Mouse (Mus musculus) erythroblast, adult 5-6 weeks (primary cell): Measurements from ENCODE around the gene Haus4. TPM values are rescaled to one million over a fixed set of nuclear protein-coding genes. Genes with fewer than 3 reads are reported as not detected.

Experiments used
- ATAC-seq: replicated peaks from 2 replicates; pipeline ENCODE4 v1.8.0; 2016; ENCODE audit warnings: moderate number of reproducible peaks, mild to moderate bottlenecking, moderate TSS enrichment, inconsistent platforms; ENCODE audit not compliant: poor library complexity, low FRiP score, severe bottlenecking
- total RNA-seq, 2 experiments: library from RNA; stranded (forward) in 1 of 2; stranded (reverse) in 1 of 2; fragments of 150-400 nt in 1 of 2; fragments of 200-764, 138-1000 nt in 1 of 2; gene quantifications; 2 replicates each; pipeline versions ENCODE4 v1.2.3 to v1.2.4; 2015 to 2017; ENCODE audit warnings: low replicate concordance in 2 of 2

The Haus4 gene
- total RNA-seq, 2 experiments from 2014 or later, result 30.6 to 42.9 TPM

DNA sequence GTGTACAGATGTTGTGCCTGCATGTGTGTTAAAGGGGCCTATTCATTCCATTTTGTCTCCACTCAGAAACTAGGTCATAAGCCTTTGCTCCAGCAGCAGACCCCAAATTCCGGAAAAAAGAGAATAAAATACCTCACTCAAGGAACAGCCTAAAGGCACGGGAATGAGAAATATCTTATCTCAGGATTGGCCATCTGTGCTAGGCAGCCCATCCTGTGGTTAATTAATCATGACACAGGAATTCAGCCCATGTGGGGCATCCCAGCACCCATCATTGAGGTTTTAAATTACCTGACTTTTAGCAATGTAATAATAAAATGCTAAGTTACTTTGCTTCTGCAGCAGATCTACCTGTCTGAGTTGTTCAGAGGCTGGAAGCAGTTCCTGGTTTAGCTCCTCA, 53.1 kb downstream of the Haus4 start:
- ATAC-seq, result no peak

DNA sequence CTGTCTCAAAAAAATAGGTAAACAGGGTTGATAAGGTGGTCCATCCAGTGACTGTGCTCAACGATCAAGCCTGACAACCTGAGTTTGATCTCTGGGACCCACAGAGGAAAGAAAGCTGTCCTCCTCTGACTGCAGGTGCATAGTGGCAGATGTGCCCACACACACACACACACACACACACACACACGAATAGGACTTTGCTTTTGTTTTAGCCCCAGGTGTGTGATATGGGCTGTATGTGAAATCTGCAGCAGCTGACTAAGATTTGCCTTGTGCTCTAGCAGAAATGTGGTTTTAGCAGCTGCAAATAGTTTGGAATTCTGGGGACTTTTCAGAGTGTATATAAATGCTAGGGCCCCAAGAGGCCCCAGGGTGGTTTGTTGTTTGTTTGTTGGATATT, 55.1 kb downstream of the Haus4 start:
- no peak for ATAC-seq

DNA sequence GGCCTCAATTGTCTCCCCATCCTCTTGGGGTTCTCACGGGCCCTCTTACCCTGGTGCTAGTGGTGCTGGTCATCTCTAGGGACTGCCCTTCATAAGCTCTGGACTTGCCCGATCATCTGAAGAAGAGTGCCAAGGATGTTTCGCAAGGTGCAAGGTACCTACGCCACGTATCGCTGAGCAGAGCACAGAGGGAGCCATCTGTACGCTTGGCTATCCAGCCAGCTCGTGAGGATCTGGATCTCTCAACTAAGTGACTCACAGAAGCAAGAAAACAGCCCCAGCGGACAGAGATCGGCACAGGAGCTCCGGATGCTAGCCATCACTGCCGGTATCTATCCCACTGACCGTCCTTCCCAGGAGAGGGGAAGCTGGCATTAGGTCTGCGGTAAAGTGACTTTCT, 57.7 kb downstream of the Haus4 start:
- ATAC-seq, result no peak

DNA sequence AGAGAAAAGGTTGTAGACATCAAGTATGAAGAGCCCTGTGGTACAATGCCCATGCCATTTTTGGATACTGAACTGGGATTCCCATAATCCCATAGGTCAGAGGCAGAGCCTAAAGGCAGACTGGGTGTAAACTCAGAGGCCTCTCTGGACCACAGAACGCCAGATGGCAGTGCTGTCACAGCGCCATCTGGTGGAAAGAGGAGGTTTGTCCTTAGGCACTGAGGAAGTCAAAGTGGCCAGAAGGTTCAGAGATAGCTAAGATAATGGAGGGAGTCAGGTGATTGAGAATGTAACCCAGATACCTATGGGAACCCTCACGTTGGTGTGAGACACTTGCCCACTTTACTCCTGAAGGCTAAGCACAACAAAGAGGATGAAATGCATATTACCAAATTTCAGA, 60.2 kb downstream of the Haus4 start:
- peak; percentile 87 for ATAC-seq

DNA sequence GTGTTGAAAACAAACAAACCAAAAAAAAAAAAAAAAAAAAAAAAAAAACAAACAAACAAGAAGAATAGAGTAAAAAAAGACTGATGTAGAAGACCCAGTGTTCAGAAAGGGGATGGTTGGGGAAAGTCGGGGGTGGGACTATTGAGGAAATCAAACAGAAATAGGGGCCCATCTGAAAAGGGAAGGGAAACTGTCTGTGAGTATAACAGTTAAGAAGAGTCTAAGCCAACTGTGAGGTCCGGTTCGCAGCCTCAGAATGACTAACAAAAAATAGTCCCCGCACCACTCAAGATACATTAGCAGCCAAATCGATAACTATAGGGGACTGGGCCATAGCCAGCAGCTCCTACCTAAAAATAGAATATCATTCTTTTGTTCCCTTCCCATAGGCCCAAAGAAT, 61.2 kb downstream of the Haus4 start:
- ATAC-seq, result no peak

DNA sequence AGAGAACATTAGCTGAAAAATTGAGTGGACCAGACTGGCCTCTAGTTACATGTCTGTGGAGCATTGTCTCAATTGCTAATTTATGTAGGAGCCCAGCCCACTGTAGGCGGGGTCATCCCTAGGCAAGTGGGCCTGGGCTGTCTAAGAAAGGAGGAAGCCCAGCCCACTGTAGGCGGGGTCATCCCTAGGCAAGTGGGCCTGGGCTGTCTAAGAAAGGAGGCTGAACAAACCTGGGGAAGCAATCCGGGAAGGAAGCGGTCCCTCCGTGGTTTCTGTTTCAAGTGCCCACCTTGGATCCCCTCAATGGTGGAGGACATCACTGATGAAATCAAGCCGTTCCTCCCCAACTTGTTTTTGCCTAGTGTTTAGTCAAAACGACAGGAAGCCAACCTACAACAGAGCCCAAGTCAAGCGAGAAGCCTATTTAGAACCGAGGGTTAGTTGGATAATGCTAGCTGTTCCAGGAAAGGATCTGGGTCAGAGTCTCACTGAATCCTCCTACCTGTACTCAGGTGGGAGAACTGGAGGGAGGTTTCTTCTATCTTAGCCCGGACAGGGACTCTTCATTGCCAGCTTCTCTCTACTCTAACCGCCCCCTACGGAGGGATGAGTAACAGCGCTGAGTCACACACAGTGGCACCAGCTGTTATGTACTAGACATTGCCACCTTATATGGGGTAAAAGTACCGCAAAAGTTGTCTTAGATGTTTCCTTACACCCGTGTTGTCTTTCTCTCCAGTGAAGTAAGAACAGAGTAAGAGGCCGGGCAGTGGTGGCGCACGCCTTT, 61.9 kb downstream of the Haus4 start:
- ATAC-seq, result 0 out of 2 replicates have a peak, but pooled peaks have one; percentile 41

Other genes with a start within 250 kb of the Haus4 start
- gene Oxa1l, start 193.8 kb downstream of the Haus4 start, total RNA-seq (2015; ENCODE audit: low replicate concordance), result 10.4 and 20.9 TPM in 2 replicates
- 8.9 and 9.3 TPM in 2 replicates for gene Oxa1l, start 193.8 kb downstream of the Haus4 start, total RNA-seq (2017; ENCODE audit: low replicate concordance)
- 2.7 and 7.5 TPM in 2 replicates for gene Slc7a7, start 136.8 kb downstream of the Haus4 start, total RNA-seq (2015; ENCODE audit: low replicate concordance)
- 5.6 and 6.0 TPM in 2 replicates for gene Slc7a7, start 136.8 kb downstream of the Haus4 start, total RNA-seq (2017; ENCODE audit: low replicate concordance)
- gene Mrpl52, start 127.7 kb downstream of the Haus4 start, total RNA-seq (2015; ENCODE audit: low replicate concordance), result 36.8 and 40.3 TPM in 2 replicates
- 18.0 and 27.6 TPM in 2 replicates for gene Mrpl52, start 127.7 kb downstream of the Haus4 start, total RNA-seq (2017; ENCODE audit: low replicate concordance)
- 0.84 and 3.5 TPM in 2 replicates for gene Mmp14, start 123.0 kb downstream of the Haus4 start, total RNA-seq (2015; ENCODE audit: low replicate concordance)
- 1.7 and 2.0 TPM in 2 replicates for gene Mmp14, start 123.0 kb downstream of the Haus4 start, total RNA-seq (2017; ENCODE audit: low replicate concordance)
- gene Lrp10, start 90.5 kb downstream of the Haus4 start, total RNA-seq (2015; ENCODE audit: low replicate concordance), result 6.7 and 10.9 TPM in 2 replicates
- 12.2 and 13.9 TPM in 2 replicates for gene Lrp10, start 90.5 kb downstream of the Haus4 start, total RNA-seq (2017; ENCODE audit: low replicate concordance)
- gene Rem2, start 78.5 kb downstream of the Haus4 start, total RNA-seq (2015; ENCODE audit: low replicate concordance), result not detected in 2 replicates
- gene Rem2, start 78.5 kb downstream of the Haus4 start, total RNA-seq (2017; ENCODE audit: low replicate concordance), result not detected in 2 replicates
- gene Prmt5, start 37.1 kb downstream of the Haus4 start, total RNA-seq (2015; ENCODE audit: low replicate concordance), result 6.9 and 12.3 TPM in 2 replicates
- 5.2 and 9.5 TPM in 2 replicates for gene Prmt5, start 37.1 kb downstream of the Haus4 start, total RNA-seq (2017; ENCODE audit: low replicate concordance)
- gene Ajuba, start 22.9 kb upstream of the Haus4 start, total RNA-seq (2015; ENCODE audit: low replicate concordance), result not detected in 2 replicates
- gene Ajuba, start 22.9 kb upstream of the Haus4 start, total RNA-seq (2017; ENCODE audit: low replicate concordance), result 0.85 TPM in 1 of 2 replicates, not detected in the other
- gene 4931414P19Rik, start 51.4 kb upstream of the Haus4 start, total RNA-seq (2015; ENCODE audit: low replicate concordance), result 1.3 and 4.4 TPM in 2 replicates
- 1.0 and 1.4 TPM in 2 replicates for gene 4931414P19Rik, start 51.4 kb upstream of the Haus4 start, total RNA-seq (2017; ENCODE audit: low replicate concordance)
- gene Psmb5, start 63.4 kb upstream of the Haus4 start, total RNA-seq (2015; ENCODE audit: low replicate concordance), result 47.7 and 51.0 TPM in 2 replicates
- 12.9 and 18.1 TPM in 2 replicates for gene Psmb5, start 63.4 kb upstream of the Haus4 start, total RNA-seq (2017; ENCODE audit: low replicate concordance)
- gene Psmb11, start 66.8 kb upstream of the Haus4 start, total RNA-seq (2015; ENCODE audit: low replicate concordance), result not detected in 2 replicates
- 0.26 TPM in 1 of 2 replicates, not detected in the other for gene Psmb11, start 66.8 kb upstream of the Haus4 start, total RNA-seq (2017; ENCODE audit: low replicate concordance)
- not detected in 2 replicates for gene Gm17606, start 86.3 kb upstream of the Haus4 start, total RNA-seq (2015; ENCODE audit: low replicate concordance)
- not detected in 2 replicates for gene Gm17606, start 86.3 kb upstream of the Haus4 start, total RNA-seq (2017; ENCODE audit: low replicate concordance)
- gene Cdh24, start 86.7 kb upstream of the Haus4 start, total RNA-seq (2015; ENCODE audit: low replicate concordance), result 1.3 and 1.5 TPM in 2 replicates
- gene Cdh24, start 86.7 kb upstream of the Haus4 start, total RNA-seq (2017; ENCODE audit: low replicate concordance), result 2.4 and 5.0 TPM in 2 replicates
- 22.7 and 25.5 TPM in 2 replicates for gene 1700123O20Rik, start 131.6 kb upstream of the Haus4 start, total RNA-seq (2015; ENCODE audit: low replicate concordance)
- gene 1700123O20Rik, start 131.6 kb upstream of the Haus4 start, total RNA-seq (2017; ENCODE audit: low replicate concordance), result 18.1 and 25.8 TPM in 2 replicates
- 173 and 217 TPM in 2 replicates for gene Acin1, start 132.3 kb upstream of the Haus4 start, total RNA-seq (2015; ENCODE audit: low replicate concordance)
- gene Acin1, start 132.3 kb upstream of the Haus4 start, total RNA-seq (2017; ENCODE audit: low replicate concordance), result 369 and 562 TPM in 2 replicates
- not detected in 2 replicates for gene Gm29776, start 144.2 kb upstream of the Haus4 start, total RNA-seq (2015; ENCODE audit: low replicate concordance)
- gene Gm29776, start 144.2 kb upstream of the Haus4 start, total RNA-seq (2017; ENCODE audit: low replicate concordance), result not detected in 2 replicates
- 22.4 and 29.4 TPM in 2 replicates for gene Cebpe, start 157.6 kb upstream of the Haus4 start, total RNA-seq (2015; ENCODE audit: low replicate concordance)
- gene Cebpe, start 157.6 kb upstream of the Haus4 start, total RNA-seq (2017; ENCODE audit: low replicate concordance), result 27.7 and 53.0 TPM in 2 replicates
- 7.7 and 10.8 TPM in 2 replicates for gene Slc7a8, start 227.3 kb upstream of the Haus4 start, total RNA-seq (2015; ENCODE audit: low replicate concordance)
- 1.4 and 1.8 TPM in 2 replicates for gene Slc7a8, start 227.3 kb upstream of the Haus4 start, total RNA-seq (2017; ENCODE audit: low replicate concordance)